Mouse (Mus musculus): ENCODE measurements at regions not wholly inside any gene's neighbourhood (a gene's known extent, or its start where the extent isn't known, plus 50 kb on each side); places are given as distances from the start of the nearest gene placed in this dataset.

GRCm38 (mm10) chr8:34546815-34547214 lies 435.3 kb upstream of the Gm10131 start:
- DNase-seq: no peak

GRCm38 (mm10) chr8:34542361-34543038 lies 431.0 kb upstream of the Gm10131 start:
- no peak for DNase-seq

- DNase-seq: no peak
These were observed 427.7 kb upstream of the Gm10131 start for GRCm38 (mm10) chr8:34539232-34539631.

GRCm38 (mm10) chr8:34535434-34535833 lies 423.9 kb upstream of the Gm10131 start:
- no peak for DNase-seq

GRCm38 (mm10) chr8:34533421-34533820 lies 421.9 kb upstream of the Gm10131 start:
- no peak for DNase-seq

- no peak for DNase-seq
These were observed 419.6 kb upstream of the Gm10131 start for GRCm38 (mm10) chr8:34530896-34531679.

- no peak for DNase-seq
These were observed 418.5 kb upstream of the Gm10131 start for GRCm38 (mm10) chr8:34530046-34530445.

GRCm38 (mm10) chr8:34529452-34529851 lies 417.9 kb upstream of the Gm10131 start:
- no peak for DNase-seq

- no peak for DNase-seq
These were observed 416.7 kb upstream of the Gm10131 start for GRCm38 (mm10) chr8:34528213-34528612.

- DNase-seq: no peak
These were observed 413.7 kb upstream of the Gm10131 start for GRCm38 (mm10) chr8:34525231-34525630.

GRCm38 (mm10) chr8:34523849-34524248 lies 412.3 kb upstream of the Gm10131 start:
- DNase-seq: no peak

- DNase-seq: no peak
These were observed 409.8 kb upstream of the Gm10131 start for GRCm38 (mm10) chr8:34521316-34521715.

- DNase-seq: no peak
These were observed 409.1 kb upstream of the Gm10131 start for GRCm38 (mm10) chr8:34520664-34521063.

- DNase-seq: no peak
These were observed 402.0 kb upstream of the Gm10131 start for GRCm38 (mm10) chr8:34513459-34514090.

- DNase-seq: no peak
These were observed 394.5 kb upstream of the Gm10131 start for GRCm38 (mm10) chr8:34505829-34506555.

GRCm38 (mm10) chr8:34505102-34505501 lies 393.6 kb upstream of the Gm10131 start:
- no peak for DNase-seq

- DNase-seq: no peak
These were observed 391.1 kb upstream of the Gm10131 start for GRCm38 (mm10) chr8:34502606-34503162.

GRCm38 (mm10) chr8:34499196-34499595 lies 387.7 kb upstream of the Gm10131 start:
- DNase-seq: no peak

GRCm38 (mm10) chr8:34496751-34497150 lies 385.2 kb upstream of the Gm10131 start:
- no peak for DNase-seq

GRCm38 (mm10) chr8:34495974-34496373 lies 384.4 kb upstream of the Gm10131 start:
- DNase-seq: no peak

GRCm38 (mm10) chr8:34488746-34489400 lies 377.3 kb upstream of the Gm10131 start:
- DNase-seq: no peak
